Mouse (Mus musculus) kidney, adult 2 months (tissue): ENCODE measurements at regions not wholly inside any gene's neighbourhood (a gene's known extent, or its start where the extent isn't known, plus 50 kb on each side); places are given as distances from the start of the nearest gene placed in this dataset.

Experiments used
- CTCF ChIP-seq: fragments of 200-500 bp; conservative IDR thresholded peaks from 2 replicates; pipeline ENCODE4 v1.5.1; 2011; ENCODE audit warnings: low read depth, mild to moderate bottlenecking, control low read depth, low read length, moderate library complexity, mixed read lengths; ENCODE audit not compliant: insufficient read depth, insufficient read length
- POLR2A ChIP-seq: fragments of 200-500 bp; IDR thresholded peaks from one replicate; pipeline ENCODE4 v1.6.1; 2011; ENCODE audit warnings: low read depth, low read length, control low read depth

DNA sequence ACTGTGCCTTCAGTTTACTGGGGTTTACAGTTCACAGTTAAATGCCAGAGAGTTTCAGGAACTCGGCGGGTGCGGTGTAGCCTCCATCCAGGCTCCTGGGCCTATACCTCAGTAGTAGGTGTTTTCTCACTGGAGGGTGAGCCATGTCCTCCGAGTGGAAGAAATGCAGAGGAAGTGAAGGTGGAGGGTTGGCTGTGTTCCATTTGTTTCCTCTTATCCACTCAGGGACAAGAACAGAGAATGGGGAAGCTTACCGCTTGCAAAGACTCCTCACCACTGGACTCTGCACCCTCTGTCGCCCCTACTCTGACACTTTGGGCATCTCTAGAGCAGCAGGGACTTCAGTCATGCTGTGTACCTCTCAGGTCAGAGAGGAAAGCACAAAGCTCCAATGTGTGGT lies 238.1 kb upstream of the Ccdc122 start:
- TF ChIP-seq POLR2A = no peak
- no peak for TF ChIP-seq CTCF
